Mouse (Mus musculus) ZHBTc4 (cell line): ENCODE measurements around the gene Smim22.

Experiments
- DNase-seq: peaks from one replicate; pipeline ENCODE4 v3.0.0-alpha.2; 2011; ENCODE audit warnings: low read depth, low spot score

Smim22 gene

DNA sequence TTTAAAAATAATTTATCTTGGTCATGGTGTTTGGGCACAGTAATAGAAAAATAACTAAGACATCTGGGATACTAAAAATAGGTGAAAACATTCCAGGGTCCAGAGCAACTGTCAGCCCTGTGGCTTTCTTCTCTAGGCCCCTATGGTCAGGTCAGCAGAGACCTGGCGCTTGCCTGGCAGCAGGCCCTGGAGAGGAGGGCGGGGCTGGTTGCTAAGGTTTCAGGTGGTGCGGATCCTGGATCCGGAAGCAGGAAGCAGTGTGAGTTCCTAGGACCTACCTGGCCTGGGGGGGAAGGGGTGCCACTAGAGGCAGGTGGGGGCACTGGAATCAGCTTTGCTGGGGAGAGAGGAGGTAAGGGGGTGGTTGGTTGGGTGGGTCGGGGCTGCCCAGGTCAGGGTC is at the start of gene Smim22:
Gene Smim22 (plus strand): TSS at position 222 of the 400 bp plus-strand sequence.
- no peak for DNase-seq

GRCm38 (mm10) chr16:4957446-4957845 is 49.6 kb upstream of the Smim22 start:
- DNase-seq, result no peak

GRCm38 (mm10) chr16:4960260-4960659 is 46.8 kb upstream of the Smim22 start:
- no peak for DNase-seq

DNA sequence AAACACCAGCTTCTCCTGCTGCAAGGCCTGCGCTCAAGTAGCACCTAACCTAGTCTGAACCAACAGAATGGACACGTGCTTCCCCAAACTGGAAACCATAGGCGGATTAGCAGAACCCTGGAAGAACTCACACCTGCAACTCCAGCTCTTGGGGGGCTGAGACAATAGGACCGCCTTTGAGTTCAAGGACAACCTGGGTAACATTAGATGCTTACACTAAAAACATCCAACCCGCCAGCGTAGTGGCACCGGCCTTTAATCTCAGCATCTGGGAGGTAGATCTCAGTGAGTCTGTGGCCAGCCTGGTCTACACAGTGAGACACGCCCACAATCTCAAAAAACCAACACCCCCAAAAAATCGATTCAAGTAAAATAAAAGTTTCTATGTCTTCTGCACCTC is 43.7 kb upstream of the Smim22 start:
- DNase-seq, result peak; percentile 21

DNA sequence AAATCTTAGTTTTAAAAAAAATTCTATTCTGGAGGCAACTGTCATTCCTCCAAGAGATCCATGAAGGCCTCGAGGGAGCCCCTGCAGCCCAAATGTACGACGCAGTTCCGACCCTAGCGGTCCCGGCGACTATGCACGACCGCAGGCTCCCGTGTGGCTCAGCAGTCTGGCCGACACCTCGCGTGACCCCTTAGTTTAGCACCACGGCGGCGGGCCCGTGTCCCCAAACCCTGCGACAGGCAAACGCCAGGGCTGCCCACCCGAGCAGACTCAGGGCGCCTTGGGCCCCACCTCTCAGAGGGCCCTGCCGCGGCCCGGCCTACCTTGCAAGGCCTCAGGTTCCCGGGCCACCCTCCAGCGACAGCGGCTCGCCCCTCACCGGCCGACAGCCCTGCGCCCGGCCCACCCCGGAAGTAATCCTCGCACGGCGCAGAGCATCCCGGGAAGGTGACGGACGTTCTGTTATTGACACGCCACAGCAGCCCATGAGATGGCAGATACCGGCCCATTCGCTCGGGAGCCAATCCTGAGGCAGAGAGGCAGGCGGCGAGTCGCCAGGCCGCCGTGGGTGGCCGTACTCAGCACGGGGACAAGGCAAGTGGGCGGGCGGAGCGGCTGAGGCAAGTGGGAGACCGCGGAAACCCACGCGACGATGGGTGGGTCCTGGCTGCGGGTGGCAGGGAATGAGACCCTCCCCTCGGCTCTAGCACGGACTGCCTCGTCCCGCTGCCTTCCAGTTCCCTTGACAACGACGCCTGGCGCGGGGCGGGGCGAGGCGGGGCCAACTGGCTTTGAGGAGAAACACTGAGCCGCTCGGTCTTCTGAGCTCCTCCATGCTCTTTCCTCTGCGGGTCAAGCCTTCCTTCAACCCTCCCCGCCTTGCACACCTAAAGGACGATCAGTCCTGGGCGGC is 43.0 kb upstream of the Smim22 start, which contains the start of gene Anks3:
Gene Anks3 (minus strand): TSS at position 409 of the 913 bp plus-strand sequence.
- DNase-seq, result peak; percentile 98

- no peak for DNase-seq
Observed at GRCm38 (mm10) chr16:4964731-4965391, 42.2 kb upstream of the Smim22 start.

- DNase-seq, result no peak
Observed at GRCm38 (mm10) chr16:4965392-4966129, 41.5 kb upstream of the Smim22 start.

DNA sequence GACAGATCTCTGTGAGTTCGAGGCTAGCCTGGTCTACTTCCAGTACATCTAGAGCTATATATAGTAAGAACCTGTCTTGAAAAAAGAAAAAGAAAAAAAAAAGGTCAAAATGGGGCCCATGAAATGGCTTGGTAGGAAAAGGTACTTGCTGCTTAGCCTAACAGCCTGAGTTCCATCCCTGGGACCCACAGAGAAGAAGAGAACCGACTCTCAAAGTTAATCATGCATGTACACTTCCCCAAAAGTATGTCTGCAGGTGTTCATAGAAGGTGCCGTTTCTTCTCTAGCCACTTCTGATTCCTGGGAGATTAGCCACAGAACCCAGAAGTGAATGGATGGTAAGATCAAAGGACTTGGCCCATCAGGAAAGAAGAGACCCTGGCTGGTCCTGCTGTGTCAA is 38.7 kb upstream of the Smim22 start:
- DNase-seq, result no peak

DNA sequence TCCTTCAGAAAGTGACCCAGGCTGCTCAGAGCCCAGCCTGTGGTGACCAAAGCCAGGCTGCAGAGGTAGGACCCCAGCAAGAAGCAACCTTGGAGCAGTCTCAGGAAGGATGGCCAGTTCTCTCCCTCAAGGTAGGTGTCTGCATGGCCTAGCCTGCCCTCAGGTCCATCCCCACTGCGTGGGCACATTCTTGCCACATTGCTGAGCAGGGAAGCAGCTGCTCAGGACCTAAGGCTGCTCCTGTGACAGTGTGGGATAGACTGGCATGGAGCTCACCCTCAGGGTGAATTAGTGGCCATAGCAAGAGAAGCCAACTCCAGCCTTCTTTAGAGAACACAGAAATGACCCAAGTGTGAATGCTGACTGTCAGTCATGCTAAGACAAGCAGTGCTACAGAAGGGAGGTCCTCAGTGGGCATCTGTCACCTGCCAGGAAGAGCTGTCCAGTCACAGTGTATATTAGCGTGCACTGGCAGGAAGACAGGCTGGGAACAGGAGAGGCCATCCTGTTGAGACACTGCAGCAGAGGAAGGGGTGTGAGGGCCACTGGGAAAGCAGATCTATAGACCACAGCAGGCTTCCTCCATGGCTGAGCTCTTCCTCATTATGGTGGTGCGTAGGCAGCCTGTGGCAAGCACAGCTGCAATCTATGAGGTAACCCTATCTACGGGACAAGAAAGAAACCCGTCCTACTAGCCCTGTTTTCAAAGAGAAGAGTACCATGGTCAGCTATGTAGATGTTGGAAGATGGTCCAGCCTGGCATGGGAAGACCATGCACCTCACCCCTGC is 37.8 kb upstream of the Smim22 start:
- DNase-seq, result no peak

GRCm38 (mm10) chr16:4971626-4972025 is 35.5 kb upstream of the Smim22 start:
- DNase-seq, result peak; percentile 41

DNA sequence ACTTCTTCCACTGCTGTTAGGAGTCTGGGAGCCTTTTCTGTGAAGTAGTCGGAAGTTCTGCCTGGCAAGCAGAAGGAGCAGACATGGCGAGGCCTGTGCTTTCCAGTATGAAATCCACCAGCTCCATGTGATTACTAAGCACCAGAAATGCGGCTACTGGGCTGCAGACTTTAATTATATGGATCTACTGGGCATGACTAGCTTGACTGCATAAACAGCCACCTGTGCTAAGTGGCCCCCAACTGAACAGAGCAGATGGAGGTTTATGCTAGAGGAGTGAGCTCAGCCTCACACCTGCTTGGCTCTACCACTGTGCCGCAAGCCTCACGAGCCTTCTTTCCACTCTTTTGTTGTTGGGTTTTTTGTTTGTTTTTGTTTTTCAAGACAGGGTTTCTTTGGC is 32.6 kb upstream of the Smim22 start:
- no peak for DNase-seq

DNA sequence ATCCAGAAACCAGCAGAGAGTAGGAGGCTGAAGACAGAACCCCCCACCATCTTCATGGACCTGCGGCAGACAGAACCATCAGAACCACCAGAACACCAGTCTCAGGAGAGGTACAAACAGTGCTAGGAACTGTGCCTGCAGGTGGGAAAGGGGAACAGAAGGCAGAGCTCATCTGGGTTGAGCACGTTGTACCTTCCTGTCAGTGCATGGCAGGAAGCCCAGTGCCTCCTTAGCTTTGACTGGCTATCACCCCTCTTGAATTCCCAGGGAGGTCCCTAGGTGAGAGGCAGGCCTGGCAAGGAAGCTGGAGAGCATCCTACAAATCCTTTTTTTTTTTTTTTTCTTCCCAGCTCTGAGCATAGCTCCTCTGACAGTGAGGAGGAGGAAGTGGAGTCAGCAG is 30.9 kb upstream of the Smim22 start:
- DNase-seq, result no peak

DNA sequence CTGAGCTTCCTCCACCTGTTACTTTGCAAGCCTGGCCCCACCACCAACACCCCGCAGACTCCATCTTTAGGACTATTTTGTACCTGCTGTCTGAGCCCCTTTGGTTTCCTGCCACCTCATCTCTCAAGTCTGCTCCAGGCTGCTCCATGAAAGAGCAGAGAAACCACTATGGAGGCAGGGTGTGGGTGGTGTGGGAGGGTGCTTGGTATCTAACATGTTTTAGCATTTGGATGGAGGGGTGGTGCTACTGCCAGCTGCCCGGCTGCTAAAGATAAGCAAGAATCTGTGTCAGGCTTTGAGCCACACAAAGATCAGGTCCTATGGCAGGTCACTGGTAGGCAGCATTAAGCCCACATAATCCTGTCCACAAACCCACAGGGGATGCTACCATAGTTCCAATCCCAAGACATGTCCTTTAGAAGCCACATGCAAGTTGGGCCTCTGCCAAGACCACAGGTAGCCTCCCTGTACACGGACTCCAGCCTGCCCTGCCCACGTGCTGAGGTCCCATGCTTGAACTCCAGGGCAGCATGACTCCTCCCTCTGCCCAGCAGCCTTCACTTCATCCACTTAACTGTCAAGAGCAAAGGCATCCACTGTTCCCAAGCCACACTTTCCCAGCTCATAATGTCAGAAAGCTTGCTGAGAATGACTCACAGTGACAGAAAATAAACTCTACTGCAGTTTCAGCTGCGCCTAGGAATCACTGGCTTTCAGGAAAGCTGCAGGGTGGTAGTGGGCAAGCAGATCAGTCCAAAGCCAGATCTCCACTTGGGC is 28.6 kb upstream of the Smim22 start:
- DNase-seq, result no peak

DNA sequence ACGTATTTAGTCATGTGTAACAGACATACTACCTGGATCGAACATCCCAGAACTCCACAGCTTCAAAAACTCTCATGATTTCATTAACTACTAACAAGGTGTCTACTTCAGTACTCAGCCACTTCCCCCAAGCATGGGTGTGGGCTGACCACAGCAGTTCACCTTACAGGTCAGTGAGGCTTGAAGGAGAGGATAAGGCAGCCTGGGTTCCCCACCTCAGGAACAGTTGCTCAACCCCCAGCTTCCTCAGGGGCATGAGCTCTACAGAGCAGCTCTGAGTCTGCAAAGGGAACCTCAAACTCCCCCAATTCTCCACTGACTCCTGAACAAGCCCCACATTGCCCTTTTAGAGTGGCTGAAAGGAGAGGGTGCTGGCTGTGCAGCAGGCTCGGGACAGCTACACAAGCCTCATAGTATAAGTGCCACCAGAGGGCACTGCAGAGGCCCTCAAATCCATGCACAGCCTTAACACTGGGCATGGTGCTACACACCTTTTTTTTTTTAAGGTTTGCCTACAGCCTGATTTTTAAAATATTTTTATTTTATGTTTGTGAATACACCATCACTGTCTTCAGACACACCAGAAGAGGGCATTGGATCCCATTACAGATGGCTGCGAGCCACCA is 27.2 kb upstream of the Smim22 start:
- peak; percentile 58 for DNase-seq

DNA sequence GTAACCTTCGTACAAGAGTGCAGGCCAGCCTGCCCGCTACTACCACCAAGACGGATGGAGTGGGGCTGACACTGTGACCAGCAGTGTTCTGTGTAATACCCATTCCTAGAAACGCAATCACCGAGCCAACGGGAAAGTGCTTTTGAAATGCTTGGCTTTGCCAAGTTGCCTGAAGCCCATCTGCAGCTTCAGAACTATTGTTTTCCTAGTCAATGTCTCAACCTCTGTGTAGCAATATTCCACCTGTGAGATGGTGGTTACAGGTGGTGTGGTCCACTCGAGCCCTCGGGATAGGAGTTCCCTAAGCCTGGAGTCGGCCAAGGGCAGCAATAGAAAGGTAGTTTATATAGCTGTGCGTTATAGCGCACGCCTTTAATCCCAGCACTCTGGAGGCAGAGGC is 22.4 kb upstream of the Smim22 start:
- DNase-seq, result no peak

- DNase-seq, result no peak
Observed at GRCm38 (mm10) chr16:4993276-4993675, 13.8 kb upstream of the Smim22 start.

DNA sequence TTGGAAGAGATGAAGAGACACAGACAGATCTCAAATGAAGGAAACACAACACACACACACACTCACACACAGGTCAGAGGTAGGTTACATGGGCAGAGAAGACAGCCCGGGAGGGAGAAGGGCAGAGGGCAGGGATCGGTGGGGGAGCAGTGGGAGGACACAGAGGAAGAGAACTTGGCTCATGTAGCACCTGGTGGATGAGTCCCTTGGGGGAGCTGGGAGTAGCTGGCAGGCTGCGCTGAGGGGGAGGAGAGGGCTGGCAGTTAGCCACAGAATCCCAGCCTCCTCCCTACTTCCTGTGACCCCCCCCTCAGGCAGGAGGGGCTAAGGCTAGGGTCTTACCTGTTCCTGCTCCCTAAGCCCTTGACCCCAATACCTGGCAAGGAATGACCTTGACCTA is 9.5 kb upstream of the Smim22 start, which contains the start of gene Sept12:
Gene Sept12 (minus strand): TSS at position 300 of the 400 bp plus-strand sequence.
- no peak for DNase-seq

GRCm38 (mm10) chr16:4998984-4999383 is 8.1 kb upstream of the Smim22 start:
- no peak for DNase-seq

DNA sequence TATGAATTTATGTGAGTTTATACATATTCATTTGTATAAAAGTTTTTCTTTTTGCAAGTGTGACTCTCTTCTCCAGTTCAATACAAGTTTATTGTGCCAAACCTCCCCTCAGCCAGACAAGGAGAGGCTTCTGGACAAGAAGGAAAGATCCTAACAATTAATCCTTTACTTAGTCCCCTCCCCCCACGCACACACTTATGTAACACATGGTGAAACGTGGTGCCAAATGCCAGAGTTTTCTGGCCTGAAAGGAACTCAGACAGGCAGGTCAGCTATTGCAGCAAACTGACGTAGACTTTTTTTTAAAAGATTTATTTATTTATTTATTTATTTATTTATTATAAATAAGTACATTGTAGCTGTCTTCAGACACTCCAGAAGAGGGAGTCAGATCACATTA is 6.5 kb upstream of the Smim22 start:
- no peak for DNase-seq

GRCm38 (mm10) chr16:5007492-5007891 is 404 bp downstream of the Smim22 start:
- no peak for DNase-seq
